Mouse (Mus musculus): ENCODE measurements around the gene Sod3. TPM values are rescaled to one million over a fixed set of nuclear protein-coding genes. Genes with fewer than 3 reads are reported as not detected.
A peak's percentile ranks its signal among the peaks of the same experiment; 100 is the strongest.

Gene Sod3
- 347 and 350 TPM in 2 replicates for polyA plus RNA-seq (2012; rRNA removed)

DNA sequence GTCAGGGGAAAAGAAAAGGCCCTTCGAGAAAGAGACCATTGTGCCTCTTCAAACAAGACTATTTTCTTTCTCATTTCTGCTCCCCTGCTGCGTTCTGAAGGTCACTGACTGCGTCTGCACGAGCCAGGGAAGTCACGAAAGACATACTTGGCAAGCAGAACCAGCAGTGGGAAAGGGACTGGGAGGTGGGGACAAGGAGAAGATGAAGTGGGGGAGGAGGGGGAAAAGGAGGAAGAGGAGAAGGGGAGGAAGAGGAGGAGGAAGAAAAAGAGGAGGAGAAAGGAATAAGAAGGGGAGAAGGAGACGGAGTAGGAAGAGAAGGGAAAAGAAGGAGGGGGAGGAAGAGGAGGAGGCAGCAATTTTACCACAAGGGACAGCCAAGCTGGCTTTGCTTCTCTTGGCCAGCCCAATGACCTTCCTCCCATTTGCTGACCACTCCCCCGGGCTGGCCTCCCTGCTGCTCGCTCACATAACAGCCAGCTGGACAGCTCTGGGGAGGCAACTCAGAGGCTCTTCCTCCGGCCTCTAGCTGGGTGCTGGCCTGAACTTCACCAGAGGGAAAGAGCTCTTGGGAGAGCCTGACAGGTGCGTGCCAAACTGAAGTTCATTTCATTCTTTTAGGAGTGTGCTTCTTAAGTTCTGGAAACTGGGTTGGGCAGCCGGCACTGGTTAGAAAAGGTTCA, at the start of gene Sod3:
Sod3 (plus strand) TSS at position 324 of the 683 bp plus-strand sequence.
- DNase-seq = peak; percentile 91
- Histone ChIP-seq H3K27me3 (replicated peaks; ENCODE audit: control insufficient read depth, insufficient read depth, low read length) (no peaks in the 10 kb centered on the region), H3K36me3 (ENCODE audit: control insufficient read depth, insufficient read depth, low read length) (no peaks in the 10 kb centered on the region), H3K4me1 (ENCODE audit: control insufficient read depth, insufficient read depth, low read length) (peaks cover 16% of the 10 kb centered on the region; the same call in 1 of the 2 replicates), H3K4me3 (ENCODE audit: insufficient read depth, low read depth, low read length) (peak within 1 kb of the TSS; percentile 77), H3K27ac (ENCODE audit: insufficient read depth, low read depth, low read length) (peak within 1 kb of the TSS; percentile 99)
- WGBS = 14% methylated on average over 11 of the region's 11 CpGs
- no peak for TF ChIP-seq CTCF (conservative IDR thresholded peaks at IDR 0.05; ENCODE audit: insufficient read depth, insufficient read length, low read depth, low read length)
- peak; percentile 86 for TF ChIP-seq POLR2A (IDR thresholded peaks at IDR 0.05; ENCODE audit: low read depth, low read length)

DNA sequence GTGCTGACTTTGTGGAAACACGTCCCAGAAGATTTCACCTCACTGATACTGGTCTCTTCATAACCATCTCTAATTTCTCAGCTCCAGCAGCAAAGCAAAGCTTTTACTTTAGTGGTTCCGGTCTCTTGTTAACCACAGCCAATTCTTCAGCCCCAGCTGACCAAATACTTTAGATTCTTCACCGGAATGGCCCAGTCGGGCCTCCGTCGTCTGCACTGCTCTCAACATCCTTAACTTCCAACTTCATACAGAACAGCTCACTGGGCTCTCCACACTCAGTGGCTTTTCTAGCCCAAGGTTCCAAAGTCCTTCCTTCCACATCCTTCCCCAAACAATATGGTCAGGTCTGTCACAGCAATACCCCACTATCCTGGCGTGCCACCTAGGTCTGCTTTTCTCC, 46.7 kb upstream of the Sod3 start:
- Histone ChIP-seq H3K4me1 (ENCODE audit: control insufficient read depth, insufficient read depth, low read length) (no peaks in the 10 kb centered on the region), H3K36me3 (ENCODE audit: control insufficient read depth, insufficient read depth, low read length) (no peaks in the 10 kb centered on the region), H3K27me3 (replicated peaks; ENCODE audit: control insufficient read depth, insufficient read depth, low read length) (no peaks in the 10 kb centered on the region), H3K27ac (ENCODE audit: insufficient read depth, low read depth, low read length) (no peak overlapping the region), H3K4me3 (ENCODE audit: insufficient read depth, low read depth, low read length) (no peak overlapping the region)
- peak; percentile 35 for DNase-seq
- TF ChIP-seq POLR2A (IDR thresholded peaks at IDR 0.05; ENCODE audit: low read depth, low read length) = no peak
- TF ChIP-seq CTCF (conservative IDR thresholded peaks at IDR 0.05; ENCODE audit: insufficient read depth, insufficient read length, low read depth, low read length) = no peak
- 75% methylated on average over 7 of the region's 7 CpGs for WGBS

DNA sequence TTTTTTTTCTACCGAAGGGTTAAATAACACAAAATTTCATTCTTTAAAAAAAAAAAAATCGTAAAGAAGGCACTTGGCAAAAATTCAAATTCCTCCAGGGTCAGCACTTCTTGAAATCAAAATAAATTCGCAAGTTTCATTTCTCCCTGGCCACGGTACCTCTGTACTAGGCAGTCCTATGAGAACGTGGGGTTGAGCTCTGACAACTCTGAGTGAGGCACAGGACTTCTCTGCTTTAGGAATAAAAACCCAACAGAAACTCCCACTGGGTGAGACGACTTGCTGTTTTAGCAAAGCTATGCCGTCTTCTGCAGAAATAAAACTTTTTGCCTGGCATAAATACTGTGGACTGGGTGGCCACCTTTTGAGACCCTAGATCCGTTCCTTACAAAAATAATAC, 44.1 kb upstream of the Sod3 start:
- DNase-seq = peak; percentile 22
- H3K27me3 ChIP-seq (replicated peaks; ENCODE audit: control insufficient read depth, insufficient read depth, low read length) = no peaks in the 10 kb centered on the region
- no peak overlapping the region for H3K4me3 ChIP-seq (ENCODE audit: insufficient read depth, low read depth, low read length)
- WGBS = 49% methylated on average over 8 of the region's 8 CpGs
- no peak overlapping the region for H3K27ac ChIP-seq (ENCODE audit: insufficient read depth, low read depth, low read length)
- no peaks in the 10 kb centered on the region for H3K4me1 ChIP-seq (ENCODE audit: control insufficient read depth, insufficient read depth, low read length)
- H3K36me3 ChIP-seq (ENCODE audit: control insufficient read depth, insufficient read depth, low read length) = no peaks in the 10 kb centered on the region
- TF ChIP-seq CTCF (conservative IDR thresholded peaks at IDR 0.05; ENCODE audit: insufficient read depth, insufficient read length, low read depth, low read length) = no peak
- no peak for TF ChIP-seq POLR2A (IDR thresholded peaks at IDR 0.05; ENCODE audit: low read depth, low read length)

DNA sequence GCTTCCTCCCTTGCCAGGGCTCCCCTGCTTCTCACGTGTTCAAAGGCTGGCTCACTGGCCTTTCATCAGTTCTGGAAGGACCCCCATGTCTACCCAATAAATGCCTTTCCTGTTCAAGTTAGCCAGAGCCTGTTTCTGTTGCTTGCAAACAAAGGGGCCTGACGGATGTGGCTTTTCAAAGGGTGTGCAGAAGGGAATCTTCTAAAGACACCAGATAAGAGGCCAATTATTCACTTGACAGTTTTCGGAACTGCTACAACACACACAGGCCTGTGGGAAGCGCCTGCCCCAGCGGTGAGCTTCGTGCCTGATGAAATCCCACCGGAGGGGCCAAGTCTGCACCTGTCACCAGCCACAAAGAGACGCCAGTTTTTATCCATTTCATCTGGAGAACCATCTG, 31.5 kb upstream of the Sod3 start:
- H3K4me3 ChIP-seq (ENCODE audit: insufficient read depth, low read depth, low read length) = no peak overlapping the region
- no peaks in the 10 kb centered on the region for H3K27me3 ChIP-seq (replicated peaks; ENCODE audit: control insufficient read depth, insufficient read depth, low read length)
- no peak for DNase-seq
- no peak for TF ChIP-seq POLR2A (IDR thresholded peaks at IDR 0.05; ENCODE audit: low read depth, low read length)
- TF ChIP-seq CTCF (conservative IDR thresholded peaks at IDR 0.05; ENCODE audit: insufficient read depth, insufficient read length, low read depth, low read length) = no peak
- no peak overlapping the region for H3K27ac ChIP-seq (ENCODE audit: insufficient read depth, low read depth, low read length)
- 65% methylated on average over 8 of the region's 8 CpGs for WGBS
- no peaks in the 10 kb centered on the region for H3K4me1 ChIP-seq (ENCODE audit: control insufficient read depth, insufficient read depth, low read length)
- H3K36me3 ChIP-seq (ENCODE audit: control insufficient read depth, insufficient read depth, low read length) = no peaks in the 10 kb centered on the region

DNA sequence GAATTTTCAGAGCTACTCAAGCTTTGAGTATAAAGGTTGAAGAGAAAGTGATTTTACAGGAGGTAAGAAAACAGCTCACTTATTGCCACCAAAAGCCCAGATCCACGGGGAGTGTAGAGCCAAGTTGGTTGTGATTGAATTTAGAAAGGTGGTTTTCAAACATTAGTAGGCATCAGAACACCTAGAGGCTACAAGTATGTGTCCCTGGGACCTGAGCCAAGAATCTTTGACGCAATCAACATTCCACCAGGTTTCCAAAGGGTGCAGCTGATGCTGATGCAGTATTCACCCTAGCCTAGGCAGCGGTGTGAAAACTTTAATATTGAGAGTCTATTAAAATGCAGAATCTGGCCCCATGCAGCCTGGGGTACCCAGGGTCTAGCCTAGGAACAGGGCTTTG, 28.0 kb upstream of the Sod3 start:
- Histone ChIP-seq H3K4me1 (ENCODE audit: control insufficient read depth, insufficient read depth, low read length) (no peaks in the 10 kb centered on the region), H3K27me3 (replicated peaks; ENCODE audit: control insufficient read depth, insufficient read depth, low read length) (no peaks in the 10 kb centered on the region), H3K36me3 (ENCODE audit: control insufficient read depth, insufficient read depth, low read length) (no peaks in the 10 kb centered on the region), H3K27ac (ENCODE audit: insufficient read depth, low read depth, low read length) (no peak overlapping the region), H3K4me3 (ENCODE audit: insufficient read depth, low read depth, low read length) (no peak overlapping the region)
- WGBS = 33% methylated on average over 3 of the region's 3 CpGs
- peak; percentile 83 for DNase-seq
- TF ChIP-seq POLR2A (IDR thresholded peaks at IDR 0.05; ENCODE audit: low read depth, low read length) (no peak), CTCF (conservative IDR thresholded peaks at IDR 0.05; ENCODE audit: insufficient read depth, insufficient read length, low read depth, low read length) (no peak)

DNA sequence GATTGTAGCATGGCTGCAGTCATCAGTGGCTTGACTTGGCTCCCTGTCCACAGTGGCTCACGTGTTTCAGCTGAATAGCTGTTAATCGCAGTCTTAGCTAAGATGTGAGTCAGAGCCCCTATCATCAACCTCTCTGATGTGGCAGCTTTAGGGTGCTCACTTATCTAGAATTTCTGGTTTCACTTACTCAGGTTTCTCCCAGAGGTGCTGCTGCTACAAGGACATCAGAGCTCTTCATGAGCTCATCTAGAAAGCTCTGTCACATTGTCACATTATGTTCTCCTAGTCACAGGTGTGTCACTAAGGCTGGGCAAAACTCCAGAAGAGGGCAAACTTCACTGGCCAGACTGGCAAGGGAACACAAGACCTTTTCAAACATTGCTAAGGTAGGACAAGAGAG, 24.5 kb upstream of the Sod3 start:
- Histone ChIP-seq H3K36me3 (ENCODE audit: control insufficient read depth, insufficient read depth, low read length) (no peaks in the 10 kb centered on the region), H3K4me3 (ENCODE audit: insufficient read depth, low read depth, low read length) (no peak overlapping the region), H3K27ac (ENCODE audit: insufficient read depth, low read depth, low read length) (no peak overlapping the region), H3K27me3 (replicated peaks; ENCODE audit: control insufficient read depth, insufficient read depth, low read length) (no peaks in the 10 kb centered on the region), H3K4me1 (ENCODE audit: control insufficient read depth, insufficient read depth, low read length) (no peaks in the 10 kb centered on the region)
- peak; percentile 42 for DNase-seq
- 78% methylated on average over 2 of the region's 2 CpGs for WGBS
- TF ChIP-seq CTCF (conservative IDR thresholded peaks at IDR 0.05; ENCODE audit: insufficient read depth, insufficient read length, low read depth, low read length) (no peak), POLR2A (IDR thresholded peaks at IDR 0.05; ENCODE audit: low read depth, low read length) (no peak)

DNA sequence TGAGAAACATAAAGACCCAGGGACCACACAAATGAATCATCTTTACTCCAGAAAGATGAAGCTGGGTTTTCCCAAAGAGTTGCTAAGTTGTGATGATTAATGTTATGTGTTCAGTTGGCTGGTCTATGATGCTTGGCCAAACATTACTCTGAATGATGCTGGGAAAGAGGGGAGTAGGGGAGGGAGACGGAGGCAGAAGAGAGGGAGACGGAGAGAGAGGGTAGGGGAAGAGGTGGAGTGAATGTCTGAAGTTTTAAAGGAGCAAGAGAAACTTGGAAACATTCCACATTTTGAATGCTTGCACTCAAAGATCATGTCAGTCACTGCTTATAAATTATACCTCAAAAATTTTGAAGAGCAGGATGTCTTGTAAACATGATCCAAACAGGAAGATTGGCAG, 16.7 kb upstream of the Sod3 start:
- no peak overlapping the region for H3K4me3 ChIP-seq (ENCODE audit: insufficient read depth, low read depth, low read length)
- DNase-seq = no peak
- H3K27ac ChIP-seq (ENCODE audit: insufficient read depth, low read depth, low read length) = no peak overlapping the region
- WGBS = 60% methylated on average over 2 of the region's 2 CpGs
- no peaks in the 10 kb centered on the region for H3K27me3 ChIP-seq (replicated peaks; ENCODE audit: control insufficient read depth, insufficient read depth, low read length)
- peaks cover 3% of the 10 kb centered on the region; the same call in 1 of the 2 replicates for H3K4me1 ChIP-seq (ENCODE audit: control insufficient read depth, insufficient read depth, low read length)
- no peak for TF ChIP-seq POLR2A (IDR thresholded peaks at IDR 0.05; ENCODE audit: low read depth, low read length)
- TF ChIP-seq CTCF (conservative IDR thresholded peaks at IDR 0.05; ENCODE audit: insufficient read depth, insufficient read length, low read depth, low read length) = no peak
- no peaks in the 10 kb centered on the region for H3K36me3 ChIP-seq (ENCODE audit: control insufficient read depth, insufficient read depth, low read length)
